Mouse (Mus musculus): Measurements from ENCODE around the gene Sp7.

GRCm38 (mm10) chr15:102369972-102370371, 3.0 kb upstream of the Sp7 start:
- TF ChIP-seq TCF12 (IDR thresholded peaks at IDR 0.05; ENCODE audit: insufficient read depth, poor library complexity, severe bottlenecking), result no peak
- no peak for TF ChIP-seq POLR2A (IDR thresholded peaks at IDR 0.05; ENCODE audit: insufficient read length, low read depth)
- TF ChIP-seq MYOG (IDR thresholded peaks at IDR 0.05; ENCODE audit: control insufficient read depth in 1 of 3, insufficient read depth in 1 of 3, insufficient read length in 2 of 3, low read depth in 2 of 3), result no peak
- no peak for TF ChIP-seq POLR2AphosphoS2 (IDR thresholded peaks at IDR 0.05; ENCODE audit: insufficient read length, low read depth)
- no peak for TF ChIP-seq E2F4 (IDR thresholded peaks at IDR 0.05; ENCODE audit: insufficient read depth)

Data from myocyte (in vitro differentiated cells).